Mouse (Mus musculus) limb, embryonic 15.5 days (tissue): ENCODE results near the gene Capn9. TPM values are rescaled to one million over a fixed set of nuclear protein-coding genes. Genes with fewer than 3 reads are reported as not detected.
A peak's percentile ranks its signal among the peaks of the same experiment; 100 is the strongest.

ENCODE experiments used
- ATAC-seq: fragments of 200-750 bp; cut with Nextera tagmentation; 2 replicates; pipeline ENCODE4 v1.8.0; 2017; ENCODE audit warnings: low read depth, moderate TSS enrichment; ENCODE audit not compliant: insufficient number of reproducible peaks, low FRiP score, low TSS enrichment
- H3K27ac ChIP-seq: fragments of 300-500 bp; sonication (generic); 2 replicates; pipeline ENCODE4 v1.5.1; 2015; ENCODE audit warnings: moderate library complexity, mild to moderate bottlenecking, inconsistent platforms
- H3K27me3 ChIP-seq: fragments of 300-500 bp; sonication (generic); 2 replicates; pipeline ENCODE4 v1.6.1; 2015; ENCODE audit warnings: inconsistent platforms
- H3K36me3 ChIP-seq: fragments of 300-500 bp; sonication (generic); 2 replicates; pipeline ENCODE4 v1.6.1; 2015; ENCODE audit warnings: inconsistent platforms
- H3K4me1 ChIP-seq: fragments of 300-500 bp; sonication (generic); 2 replicates; pipeline ENCODE4 v1.6.1; 2015; ENCODE audit warnings: inconsistent platforms
- H3K4me2 ChIP-seq: fragments of 300-500 bp; sonication (generic); 2 replicates; pipeline ENCODE4 v1.6.1; 2015; ENCODE audit warnings: mild to moderate bottlenecking, inconsistent platforms
- H3K4me3 ChIP-seq: fragments of 300-500 bp; sonication (generic); 2 replicates; pipeline ENCODE4 v1.5.1; 2015; ENCODE audit warnings: mild to moderate bottlenecking, inconsistent platforms
- H3K9ac ChIP-seq: fragments of 300-500 bp; sonication (generic); 2 replicates; pipeline ENCODE4 v1.6.1; 2015; ENCODE audit warnings: inconsistent platforms
- H3K9me3 ChIP-seq: fragments of 300-500 bp; sonication (generic); 2 replicates; pipeline ENCODE4 v1.6.1; 2016; ENCODE audit warnings: inconsistent platforms
- WGBS: fragments of 180-500 bp; shearing (Covaris S2); methylation state at CpG from one replicate; pipeline ENCODE4 v1.1.7; 2015; 5-methylcytosine and 5-hydroxymethylcytosine counted together
- polyA plus RNA-seq: library from polyadenylated mRNA; unstranded; fragments of >200 nt; fragmentation: Nextera tagmentation; extraction: Ambion mirVana; gene quantifications from 2 replicates; pipeline ENCODE4 v1.2.1, GENCODE M21; 2015

The Capn9 gene
- polyA plus RNA-seq: 0.06 and 0.12 TPM in 2 replicates

DNA sequence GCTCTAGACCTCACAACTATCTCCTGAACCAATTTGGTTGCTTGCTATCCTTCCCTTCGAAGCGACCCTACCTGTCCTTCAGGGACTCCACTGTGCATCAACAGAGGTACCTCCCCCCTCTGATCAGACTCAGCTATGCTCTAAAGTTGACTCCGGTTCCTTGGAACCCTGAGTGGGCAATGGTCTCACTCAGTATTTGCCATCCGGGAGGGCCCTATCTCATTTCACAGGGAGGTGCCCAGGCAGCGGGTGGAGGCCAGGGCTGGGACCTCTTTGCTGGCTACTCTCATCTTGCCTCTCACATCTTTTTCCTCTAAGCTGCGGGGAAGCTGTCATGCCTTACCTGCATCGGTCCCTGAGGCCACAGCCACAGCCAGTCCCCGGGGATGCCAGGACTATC is at the start of gene Capn9:
Gene Capn9, plus strand, starts transcription at position 301 of the 400 bp plus-strand sequence.
- Histone ChIP-seq H3K4me1 (peaks cover 21% of the 10 kb centered on the region), H3K9me3 (no peaks in the 10 kb centered on the region), H3K27ac (no peak within 1 kb of the TSS), H3K36me3 (no peaks in the 10 kb centered on the region), H3K9ac (no peak within 1 kb of the TSS), H3K4me3 (no peak within 1 kb of the TSS), H3K27me3 (no peaks in the 10 kb centered on the region), H3K4me2 (no peak within 1 kb of the TSS)
- no peak for ATAC-seq
- 86% methylated on average over 8 of the region's 8 CpGs for WGBS

DNA sequence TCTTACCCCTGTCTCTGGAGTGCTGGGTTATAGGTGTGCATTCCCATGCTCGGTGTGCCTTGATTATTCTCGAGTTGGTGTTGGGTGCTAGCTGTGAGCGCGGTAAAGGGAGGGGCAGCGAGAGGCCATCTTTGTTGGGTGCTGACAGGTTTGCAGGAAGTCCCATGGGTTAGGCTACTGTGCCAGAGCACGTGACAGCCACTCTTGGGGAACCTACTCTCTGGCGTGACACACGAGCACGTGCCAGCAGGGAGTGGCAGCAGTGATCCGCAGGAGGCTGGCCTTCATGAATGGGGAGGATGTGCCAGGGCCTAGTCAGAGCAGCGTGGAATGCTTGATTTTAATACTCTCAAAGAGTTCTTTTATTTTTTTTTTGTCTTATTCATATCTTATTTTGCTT is 49.6 kb upstream of the Capn9 start:
- ATAC-seq: no peak
- Histone ChIP-seq H3K9me3 (no peaks in the 10 kb centered on the region), H3K9ac (no peak overlapping the region), H3K4me1 (peaks cover 17% of the 10 kb centered on the region), H3K4me3 (no peak overlapping the region), H3K27ac (no peak overlapping the region), H3K4me2 (no peak overlapping the region), H3K27me3 (no peaks in the 10 kb centered on the region), H3K36me3 (peaks cover 69% of the 10 kb centered on the region)
- 93% methylated on average over 11 of the region's 11 CpGs for WGBS

DNA sequence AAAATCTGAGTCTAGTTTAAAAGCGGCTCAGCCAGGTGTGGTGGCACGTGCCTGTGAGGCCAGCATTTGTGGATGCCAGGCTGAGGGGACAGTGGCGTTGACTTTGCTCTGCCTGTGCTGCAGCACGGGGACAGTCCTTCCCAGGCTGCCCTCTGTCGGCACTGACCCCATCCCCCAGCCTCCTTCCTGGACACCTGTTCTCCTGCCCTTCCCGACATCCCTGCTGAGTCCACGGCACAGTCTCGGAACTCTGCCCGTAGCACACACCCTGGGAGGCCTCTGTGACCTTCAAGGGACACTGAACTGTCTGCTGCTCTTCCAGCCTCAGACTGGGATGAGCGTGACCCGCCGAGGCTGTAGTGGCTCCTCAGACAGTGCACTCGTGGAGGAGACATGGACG is 45.8 kb upstream of the Capn9 start:
- H3K27me3 ChIP-seq: no peaks in the 10 kb centered on the region
- H3K4me1 ChIP-seq: no peaks in the 10 kb centered on the region
- no peak for ATAC-seq
- no peak overlapping the region for H3K9ac ChIP-seq
- H3K27ac ChIP-seq: no peak overlapping the region
- WGBS: 87% methylated on average over 14 of the region's 14 CpGs
- peaks cover 94% of the 10 kb centered on the region for H3K36me3 ChIP-seq
- no peak overlapping the region for H3K4me3 ChIP-seq
- no peak overlapping the region for H3K4me2 ChIP-seq
- no peaks in the 10 kb centered on the region for H3K9me3 ChIP-seq

DNA sequence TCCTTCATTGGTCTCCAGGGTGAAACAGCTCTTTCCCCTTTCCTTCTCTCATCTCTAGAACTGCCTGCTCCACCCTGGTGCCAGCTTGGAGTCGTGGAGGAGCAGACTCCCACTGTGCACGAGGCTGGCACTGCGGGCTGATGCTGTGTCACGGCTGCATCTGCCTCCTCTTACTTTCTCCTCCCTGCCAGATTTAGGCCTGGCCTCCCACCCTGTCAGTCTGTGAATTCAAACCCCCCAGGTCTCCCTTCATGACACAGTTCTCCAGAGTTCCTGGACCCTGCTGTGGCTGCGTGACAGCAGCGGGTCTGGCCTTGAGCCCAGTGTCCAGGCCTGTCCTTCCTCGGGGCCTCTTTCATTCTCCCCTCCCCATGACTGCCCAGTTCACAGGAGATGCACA is 45.4 kb upstream of the Capn9 start:
- Histone ChIP-seq H3K4me2 (no peak overlapping the region), H3K36me3 (peaks cover 96% of the 10 kb centered on the region), H3K27me3 (no peaks in the 10 kb centered on the region), H3K9me3 (no peaks in the 10 kb centered on the region), H3K4me3 (no peak overlapping the region), H3K27ac (no peak overlapping the region), H3K4me1 (no peaks in the 10 kb centered on the region), H3K9ac (no peak overlapping the region)
- 94% methylated on average over 7 of the region's 7 CpGs for WGBS
- peak; percentile 24; the same call in 1 of the 2 replicates for ATAC-seq

DNA sequence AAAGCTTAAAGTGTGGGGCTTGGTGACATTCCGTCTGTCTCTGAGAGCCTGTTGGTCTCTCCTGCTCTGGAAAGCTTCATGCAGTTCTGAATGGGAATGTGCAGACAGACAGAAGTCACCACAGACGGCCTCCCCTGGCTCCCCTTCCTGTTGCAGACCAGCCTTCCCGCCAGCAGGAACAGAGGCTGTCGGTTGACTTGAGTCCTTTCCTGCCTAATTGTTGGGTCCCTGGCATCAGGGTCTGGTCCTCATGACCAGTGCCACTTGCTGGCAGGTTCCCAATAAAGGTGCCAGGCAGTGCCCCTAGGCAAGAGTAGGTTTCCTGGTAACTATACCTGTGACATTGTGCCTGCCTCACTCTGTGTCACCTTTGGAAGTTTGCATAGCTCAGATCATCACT is 44.9 kb upstream of the Capn9 start:
- peaks cover 96% of the 10 kb centered on the region for H3K36me3 ChIP-seq
- WGBS: 86% methylated on average over 4 of the region's 4 CpGs
- no peaks in the 10 kb centered on the region for H3K27me3 ChIP-seq
- H3K4me1 ChIP-seq: no peaks in the 10 kb centered on the region
- H3K9ac ChIP-seq: no peak overlapping the region
- ATAC-seq: no peak
- no peak overlapping the region for H3K27ac ChIP-seq
- H3K4me2 ChIP-seq: no peak overlapping the region
- H3K9me3 ChIP-seq: no peaks in the 10 kb centered on the region
- no peak overlapping the region for H3K4me3 ChIP-seq

DNA sequence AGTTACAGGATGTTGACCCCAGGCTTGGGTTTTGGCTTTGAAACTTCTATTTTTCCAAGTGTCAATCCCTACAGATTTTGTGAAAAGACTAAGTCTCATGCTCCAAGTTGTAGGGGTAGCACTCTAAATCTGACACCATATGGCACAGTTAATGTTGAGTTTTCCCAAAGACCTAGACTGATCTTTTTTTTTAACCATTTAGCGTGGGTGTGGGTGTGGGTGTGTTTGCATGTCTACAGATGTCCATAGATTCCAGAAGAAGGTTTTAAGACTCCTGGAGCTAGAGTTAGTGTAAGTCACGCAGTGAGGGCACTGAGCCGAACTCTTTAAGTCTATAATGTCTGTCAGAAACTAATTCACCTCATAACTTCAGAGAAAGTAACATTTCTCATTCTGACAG is 43.3 kb upstream of the Capn9 start:
- Histone ChIP-seq H3K4me2 (no peak overlapping the region), H3K9me3 (no peaks in the 10 kb centered on the region), H3K27me3 (no peaks in the 10 kb centered on the region), H3K9ac (no peak overlapping the region), H3K4me3 (no peak overlapping the region), H3K4me1 (no peaks in the 10 kb centered on the region), H3K36me3 (peaks cover 88% of the 10 kb centered on the region), H3K27ac (no peak overlapping the region)
- 85% methylated on average over 3 of the region's 3 CpGs for WGBS
- no peak for ATAC-seq

DNA sequence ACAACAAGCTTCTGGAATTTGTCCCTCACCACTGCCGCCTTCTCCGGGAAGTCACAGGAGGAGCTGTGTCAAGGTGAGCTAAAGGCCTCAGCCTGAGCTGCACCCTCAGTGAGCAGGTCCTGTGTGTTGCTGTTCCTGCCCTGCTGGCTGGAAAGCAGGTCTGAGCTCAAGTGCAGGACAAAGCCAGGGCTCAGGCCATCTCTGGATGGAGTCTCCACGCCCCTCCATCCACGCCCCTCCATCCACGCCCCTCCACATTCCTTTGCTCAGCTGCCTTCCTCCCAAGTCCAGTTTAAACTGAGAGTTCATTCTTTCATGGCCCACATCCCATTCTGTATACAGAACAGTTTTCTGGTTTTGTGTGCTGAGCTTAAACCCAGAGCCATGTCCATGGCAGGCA is 40.5 kb upstream of the Capn9 start:
- no peaks in the 10 kb centered on the region for H3K9me3 ChIP-seq
- no peak for ATAC-seq
- WGBS: 92% methylated on average over 5 of the region's 5 CpGs
- no peaks in the 10 kb centered on the region for H3K27me3 ChIP-seq
- no peak overlapping the region for H3K27ac ChIP-seq
- no peak overlapping the region for H3K4me2 ChIP-seq
- H3K9ac ChIP-seq: no peak overlapping the region
- H3K4me1 ChIP-seq: no peaks in the 10 kb centered on the region
- H3K4me3 ChIP-seq: no peak overlapping the region
- H3K36me3 ChIP-seq: peaks cover 92% of the 10 kb centered on the region

DNA sequence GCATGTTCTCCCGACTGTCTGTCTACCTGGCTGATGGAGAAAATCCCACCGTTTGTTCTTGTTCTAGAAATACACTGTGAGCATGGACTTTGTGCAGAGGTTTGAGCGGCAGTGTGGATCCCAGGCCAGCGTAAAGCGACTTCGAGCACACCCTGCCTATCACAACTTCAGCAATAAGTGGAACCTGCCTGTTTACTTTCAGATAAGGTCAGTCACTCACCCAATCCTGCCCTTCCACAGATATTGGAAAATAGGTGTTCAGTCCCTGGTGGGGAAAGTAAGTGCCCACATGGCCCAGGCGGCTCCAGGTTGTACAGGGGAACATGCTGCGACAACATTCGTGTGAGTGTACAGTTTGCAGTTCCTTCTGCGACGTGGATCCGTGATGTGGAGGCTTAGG is 35.0 kb upstream of the Capn9 start:
- H3K36me3 ChIP-seq: peaks cover 91% of the 10 kb centered on the region
- no peaks in the 10 kb centered on the region for H3K27me3 ChIP-seq
- H3K4me3 ChIP-seq: no peak overlapping the region
- no peak overlapping the region for H3K4me2 ChIP-seq
- H3K9ac ChIP-seq: no peak overlapping the region
- H3K27ac ChIP-seq: no peak overlapping the region
- H3K4me1 ChIP-seq: no peaks in the 10 kb centered on the region
- no peaks in the 10 kb centered on the region for H3K9me3 ChIP-seq
- WGBS: 97% methylated on average over 12 of the region's 12 CpGs
- ATAC-seq: no peak

DNA sequence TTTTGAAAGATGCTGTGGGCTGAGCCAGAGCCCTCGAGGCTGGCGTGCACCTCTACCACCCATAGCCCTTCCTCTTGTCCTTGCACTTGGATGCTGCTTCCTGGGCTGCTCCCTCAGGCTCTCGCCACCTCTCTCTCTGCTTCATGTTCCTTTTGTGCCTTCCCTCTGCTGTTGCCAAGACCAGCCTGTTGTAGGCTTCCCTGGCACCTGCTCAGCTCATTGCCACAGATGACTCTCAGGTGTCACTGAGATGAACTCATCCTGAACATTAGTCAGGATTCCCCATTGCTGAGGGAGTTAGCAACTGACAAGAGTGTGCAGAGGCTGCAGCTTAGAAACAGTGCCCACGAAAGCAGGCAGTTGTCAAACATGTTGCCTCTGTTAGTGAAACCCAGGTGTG is 33.9 kb upstream of the Capn9 start:
- no peak overlapping the region for H3K4me3 ChIP-seq
- no peak overlapping the region for H3K27ac ChIP-seq
- peaks cover 96% of the 10 kb centered on the region for H3K36me3 ChIP-seq
- H3K4me1 ChIP-seq: no peaks in the 10 kb centered on the region
- no peak overlapping the region for H3K9ac ChIP-seq
- no peak overlapping the region for H3K4me2 ChIP-seq
- ATAC-seq: no peak
- WGBS: 94% methylated on average over 4 of the region's 4 CpGs
- H3K27me3 ChIP-seq: no peaks in the 10 kb centered on the region
- no peaks in the 10 kb centered on the region for H3K9me3 ChIP-seq

DNA sequence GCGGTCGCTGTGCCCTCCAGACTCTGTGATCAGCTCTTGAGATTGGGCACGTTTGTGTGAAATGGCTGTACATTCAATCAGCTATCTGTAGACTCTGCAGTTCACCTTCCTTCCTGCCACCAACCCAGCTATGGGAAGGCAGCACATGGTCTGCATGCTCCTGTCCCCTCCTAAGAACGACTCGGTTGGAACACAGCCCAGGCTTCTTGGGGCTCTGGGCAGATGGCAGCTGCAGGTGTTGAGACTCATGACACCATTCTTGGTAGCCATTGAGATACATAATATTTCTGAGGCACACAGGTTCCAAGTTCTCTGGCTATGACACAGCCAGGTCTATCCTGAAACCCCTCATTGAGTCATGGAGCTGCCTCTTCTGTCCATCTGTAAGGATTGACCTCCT is 32.6 kb upstream of the Capn9 start:
- Histone ChIP-seq H3K9me3 (no peaks in the 10 kb centered on the region), H3K4me1 (no peaks in the 10 kb centered on the region), H3K36me3 (peaks cover 99% of the 10 kb centered on the region), H3K27ac (no peak overlapping the region), H3K4me2 (no peak overlapping the region), H3K9ac (no peak overlapping the region), H3K27me3 (no peaks in the 10 kb centered on the region), H3K4me3 (no peak overlapping the region)
- no peak for ATAC-seq
- 92% methylated on average over 5 of the region's 5 CpGs for WGBS

DNA sequence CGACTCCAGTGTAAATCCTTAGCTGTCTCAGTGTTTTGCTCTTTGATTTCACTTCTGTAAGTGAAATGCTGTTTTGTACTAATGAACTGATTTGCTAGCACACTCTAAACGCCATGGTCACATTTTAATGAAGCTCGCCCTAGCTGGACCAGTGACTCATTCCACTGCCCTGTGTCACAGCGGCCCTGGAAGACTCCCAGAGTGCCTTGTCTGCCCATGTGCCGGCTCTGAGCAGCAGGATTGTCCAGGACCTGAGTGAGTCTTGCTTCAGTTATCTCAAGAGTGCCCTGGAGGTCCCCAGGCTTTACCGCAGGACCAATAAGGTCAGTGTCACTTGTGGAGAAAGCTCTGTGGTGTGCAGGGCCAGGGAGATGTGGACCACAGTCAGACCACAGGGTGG is 29.5 kb upstream of the Capn9 start:
- no peak overlapping the region for H3K27ac ChIP-seq
- 90% methylated on average over 6 of the region's 6 CpGs for WGBS
- H3K4me1 ChIP-seq: no peaks in the 10 kb centered on the region
- peaks cover 96% of the 10 kb centered on the region for H3K36me3 ChIP-seq
- H3K9ac ChIP-seq: no peak overlapping the region
- no peak for ATAC-seq
- no peaks in the 10 kb centered on the region for H3K9me3 ChIP-seq
- H3K27me3 ChIP-seq: no peaks in the 10 kb centered on the region
- H3K4me2 ChIP-seq: no peak overlapping the region
- H3K4me3 ChIP-seq: no peak overlapping the region

DNA sequence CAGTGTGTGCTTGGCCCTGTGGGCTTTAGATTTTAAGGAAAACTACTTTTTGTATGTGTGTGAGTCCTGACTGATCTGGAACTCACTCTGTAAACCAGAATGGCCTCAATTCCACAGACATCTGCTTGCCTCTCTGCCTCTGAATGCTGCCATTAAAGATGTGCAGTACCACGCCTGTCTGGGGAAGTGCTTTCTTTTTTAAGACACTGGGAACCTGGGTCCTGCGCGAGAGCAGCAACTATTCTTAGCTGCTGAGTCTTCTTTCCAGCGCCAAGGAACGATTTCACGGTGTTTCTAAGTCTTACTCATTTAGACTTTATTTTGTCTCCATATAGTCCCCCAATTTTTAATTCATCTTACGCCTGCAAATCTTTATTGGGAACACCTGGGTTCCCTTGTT is 29.1 kb upstream of the Capn9 start:
- H3K27me3 ChIP-seq: no peaks in the 10 kb centered on the region
- no peaks in the 10 kb centered on the region for H3K4me1 ChIP-seq
- no peak overlapping the region for H3K9ac ChIP-seq
- H3K4me2 ChIP-seq: no peak overlapping the region
- ATAC-seq: no peak
- no peak overlapping the region for H3K27ac ChIP-seq
- peaks cover 96% of the 10 kb centered on the region for H3K36me3 ChIP-seq
- no peak overlapping the region for H3K4me3 ChIP-seq
- H3K9me3 ChIP-seq: no peaks in the 10 kb centered on the region
- WGBS: 83% methylated on average over 7 of the region's 7 CpGs

DNA sequence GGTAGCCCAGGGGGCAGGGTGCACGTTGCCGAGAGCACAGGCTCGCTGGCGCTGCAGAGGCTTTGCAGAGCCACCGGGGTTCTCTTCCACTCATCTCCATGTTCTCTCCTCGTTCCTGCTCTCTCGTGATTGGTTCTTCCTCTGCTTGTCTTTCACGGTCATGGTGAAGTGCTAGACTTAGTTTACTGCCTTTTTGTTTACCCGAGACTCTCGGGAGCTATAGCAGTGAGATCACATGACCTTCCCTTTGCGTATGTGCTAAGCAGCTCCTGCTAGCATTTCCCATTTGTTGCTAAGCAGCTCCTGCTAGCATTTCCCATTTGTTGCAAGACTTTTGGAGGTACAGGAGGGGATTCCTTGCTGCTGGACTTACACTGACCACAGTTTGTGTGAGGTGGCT is 28.6 kb upstream of the Capn9 start:
- 71% methylated on average over 11 of the region's 11 CpGs for WGBS
- H3K4me2 ChIP-seq: no peak overlapping the region
- ATAC-seq: no peak
- H3K27ac ChIP-seq: no peak overlapping the region
- no peaks in the 10 kb centered on the region for H3K27me3 ChIP-seq
- peaks cover 96% of the 10 kb centered on the region for H3K36me3 ChIP-seq
- H3K9ac ChIP-seq: no peak overlapping the region
- H3K4me1 ChIP-seq: no peaks in the 10 kb centered on the region
- H3K9me3 ChIP-seq: no peaks in the 10 kb centered on the region
- H3K4me3 ChIP-seq: no peak overlapping the region
